Mouse (Mus musculus): ENCODE data around the gene Gpc6. TPM values are rescaled to one million over a fixed set of nuclear protein-coding genes. Genes with fewer than 3 reads are reported as not detected.
A peak's percentile ranks its signal among the peaks of the same experiment; 100 is the strongest.

Gpc6 gene
- total RNA-seq, 2 experiments from 2014 or later, result 1.2 TPM; not detected in 1

- no peak for ATAC-seq (replicated peaks; ENCODE audit: low FRiP score, low TSS enrichment, poor library complexity, severe bottlenecking)
Observed at GRCm38 (mm10) chr14:117871268-117871667, 946.2 kb downstream of the Gpc6 start.

- ATAC-seq (replicated peaks; ENCODE audit: low FRiP score, low TSS enrichment, poor library complexity, severe bottlenecking), result no peak
Observed at GRCm38 (mm10) chr14:117879313-117879712, 954.2 kb downstream of the Gpc6 start.

- no peak for ATAC-seq (replicated peaks; ENCODE audit: low FRiP score, low TSS enrichment, poor library complexity, severe bottlenecking)
Observed at GRCm38 (mm10) chr14:117881112-117881511, 956.0 kb downstream of the Gpc6 start.

- ATAC-seq (replicated peaks; ENCODE audit: low FRiP score, low TSS enrichment, poor library complexity, severe bottlenecking), result peak; percentile 74
Observed at GRCm38 (mm10) chr14:117882222-117882621, 957.1 kb downstream of the Gpc6 start.

- no peak for ATAC-seq (replicated peaks; ENCODE audit: low FRiP score, low TSS enrichment, poor library complexity, severe bottlenecking)
Observed at GRCm38 (mm10) chr14:117889653-117890052, 964.5 kb downstream of the Gpc6 start.

- no peak for ATAC-seq (replicated peaks; ENCODE audit: low FRiP score, low TSS enrichment, poor library complexity, severe bottlenecking)
Observed at GRCm38 (mm10) chr14:117891426-117891825, 966.3 kb downstream of the Gpc6 start.

GRCm38 (mm10) chr14:117892026-117892425, 966.9 kb downstream of the Gpc6 start:
- ATAC-seq (replicated peaks; ENCODE audit: low FRiP score, low TSS enrichment, poor library complexity, severe bottlenecking), result no peak

- ATAC-seq (replicated peaks; ENCODE audit: low FRiP score, low TSS enrichment, poor library complexity, severe bottlenecking), result no peak
Observed at GRCm38 (mm10) chr14:117894869-117895538, 969.9 kb downstream of the Gpc6 start.

GRCm38 (mm10) chr14:117895539-117895912, 970.4 kb downstream of the Gpc6 start:
- ATAC-seq (replicated peaks; ENCODE audit: low FRiP score, low TSS enrichment, poor library complexity, severe bottlenecking), result no peak

- ATAC-seq (replicated peaks; ENCODE audit: low FRiP score, low TSS enrichment, poor library complexity, severe bottlenecking), result no peak
Observed at GRCm38 (mm10) chr14:117904300-117904699, 979.2 kb downstream of the Gpc6 start.

GRCm38 (mm10) chr14:117905701-117906100, 980.6 kb downstream of the Gpc6 start:
- no peak for ATAC-seq (replicated peaks; ENCODE audit: low FRiP score, low TSS enrichment, poor library complexity, severe bottlenecking)

- no peak for ATAC-seq (replicated peaks; ENCODE audit: low FRiP score, low TSS enrichment, poor library complexity, severe bottlenecking)
Observed at GRCm38 (mm10) chr14:117906361-117906760, 981.2 kb downstream of the Gpc6 start.

GRCm38 (mm10) chr14:117908231-117908920, 983.3 kb downstream of the Gpc6 start:
- no peak for ATAC-seq (replicated peaks; ENCODE audit: low FRiP score, low TSS enrichment, poor library complexity, severe bottlenecking)

GRCm38 (mm10) chr14:117909046-117909445, 983.9 kb downstream of the Gpc6 start:
- no peak for ATAC-seq (replicated peaks; ENCODE audit: low FRiP score, low TSS enrichment, poor library complexity, severe bottlenecking)

- no peak for ATAC-seq (replicated peaks; ENCODE audit: low FRiP score, low TSS enrichment, poor library complexity, severe bottlenecking)
Observed at GRCm38 (mm10) chr14:117910323-117910722, 985.2 kb downstream of the Gpc6 start.

- ATAC-seq (replicated peaks; ENCODE audit: low FRiP score, low TSS enrichment, poor library complexity, severe bottlenecking), result no peak
Observed at GRCm38 (mm10) chr14:117912624-117913270, 987.6 kb downstream of the Gpc6 start.

GRCm38 (mm10) chr14:117916577-117916976, 991.5 kb downstream of the Gpc6 start:
- no peak for ATAC-seq (replicated peaks; ENCODE audit: low FRiP score, low TSS enrichment, poor library complexity, severe bottlenecking)

- ATAC-seq (replicated peaks; ENCODE audit: low FRiP score, low TSS enrichment, poor library complexity, severe bottlenecking), result no peak
Observed at GRCm38 (mm10) chr14:117918724-117919123, 993.6 kb downstream of the Gpc6 start.

GRCm38 (mm10) chr14:117919612-117920011, 994.5 kb downstream of the Gpc6 start:
- no peak for ATAC-seq (replicated peaks; ENCODE audit: low FRiP score, low TSS enrichment, poor library complexity, severe bottlenecking)

GRCm38 (mm10) chr14:117921393-117922014, 996.4 kb downstream of the Gpc6 start:
- ATAC-seq (replicated peaks; ENCODE audit: low FRiP score, low TSS enrichment, poor library complexity, severe bottlenecking), result no peak

Data from megakaryocyte-erythroid progenitor cell, adult 5-6 weeks (primary cell).